Mouse (Mus musculus): ENCODE data around the gene Nat8f2.

DNA sequence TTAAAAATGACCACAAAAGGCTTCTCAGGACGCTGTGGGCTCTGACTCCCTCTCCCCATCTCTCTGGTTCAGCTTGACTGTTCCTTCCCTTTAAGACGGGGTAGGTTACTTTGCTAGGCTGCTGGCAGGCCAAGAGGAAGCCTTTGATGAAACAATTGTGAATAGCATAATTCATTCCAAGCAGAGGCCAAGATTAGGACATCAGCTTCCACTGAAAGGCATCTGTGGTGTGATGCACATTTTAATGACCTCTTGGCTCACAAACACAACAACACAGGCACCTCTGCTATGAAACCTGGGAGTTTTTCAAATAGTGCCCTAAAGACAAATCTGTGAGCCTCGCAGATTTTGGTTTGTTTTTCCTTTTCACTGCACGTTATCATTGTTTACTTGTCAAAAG, 29.0 kb downstream of the Nat8f2 start:
- no peak for TF ChIP-seq CTCF (IDR thresholded peaks at IDR 0.05; ENCODE audit: low read depth, low read length)
- no peak for TF ChIP-seq POLR2A (IDR thresholded peaks at IDR 0.05; ENCODE audit: extremely low read depth, insufficient read depth, low read length)

All from liver, adult 2 months (tissue).